Mouse (Mus musculus) spleen, adult 2 months (tissue): ENCODE data around the gene Dcaf10.

Source experiments
- CTCF ChIP-seq: fragments of 200-500 bp; IDR thresholded peaks from 2 replicates; pipeline ENCODE4 v1.5.1; 2011; ENCODE audit warnings: mild to moderate bottlenecking, inconsistent platforms; ENCODE audit not compliant: insufficient read depth, insufficient read length, insufficient replicate concordance; ENCODE audit errors: extremely low read depth
- POLR2A ChIP-seq: fragments of 200-500 bp; IDR thresholded peaks from 2 replicates; pipeline ENCODE4 v1.6.1; 2011; ENCODE audit warnings: low read depth, low read length, inconsistent platforms

GRCm38 (mm10) chr4:45392572-45392971 lies 50.7 kb downstream of the Dcaf10 start:
- TF ChIP-seq POLR2A = no peak
- TF ChIP-seq CTCF = no peak
